Mouse (Mus musculus) myocyte (in vitro differentiated cells): ENCODE results near the gene Creb5.

Experiments
- CEBPB ChIP-seq: IDR thresholded peaks from 2 replicates; pipeline ENCODE4 v1.6.1; 2011; ENCODE audit warnings: mild to moderate bottlenecking, moderate library complexity; ENCODE audit not compliant: poor library complexity, insufficient read depth, severe bottlenecking
- E2F4 ChIP-seq: IDR thresholded peaks from one replicate; pipeline ENCODE4 v1.6.1; 2011; ENCODE audit warnings: mild to moderate bottlenecking, control low read depth, moderate library complexity; ENCODE audit not compliant: insufficient read depth
- MAX ChIP-seq: IDR thresholded peaks from one replicate; pipeline ENCODE4 v1.6.1; 2011; ENCODE audit warnings: low read depth, mild to moderate bottlenecking, control low read depth
- MYOG ChIP-seq, 3 experiments: IDR thresholded peaks; one replicate each; pipeline ENCODE4 v1.6.1; 2011; ENCODE audit warnings: control low read depth in 2 of 3, low read depth in 2 of 3, mild to moderate bottlenecking in 2 of 3; ENCODE audit not compliant: insufficient read length in 2 of 3, control insufficient read depth in 1 of 3, insufficient read depth in 1 of 3
- POLR2A ChIP-seq: IDR thresholded peaks from one replicate; pipeline ENCODE4 v1.6.1; 2011; ENCODE audit warnings: low read depth, mild to moderate bottlenecking, control low read depth, moderate library complexity; ENCODE audit not compliant: insufficient read length
- POLR2AphosphoS2 ChIP-seq: IDR thresholded peaks from one replicate; pipeline ENCODE4 v1.6.1; 2011; ENCODE audit warnings: low read depth, control low read depth; ENCODE audit not compliant: insufficient read length
- REST ChIP-seq: IDR thresholded peaks from one replicate; pipeline ENCODE4 v1.6.1; 2011; ENCODE audit warnings: mild to moderate bottlenecking, control low read depth, moderate library complexity; ENCODE audit not compliant: insufficient read depth, insufficient read length
- TCF12 ChIP-seq: IDR thresholded peaks from one replicate; pipeline ENCODE4 v1.6.1; 2011; ENCODE audit warnings: mild to moderate bottlenecking, control low read depth; ENCODE audit not compliant: poor library complexity, insufficient read depth, severe bottlenecking
- TCF3 ChIP-seq: IDR thresholded peaks from one replicate; pipeline ENCODE4 v1.6.1; 2011; ENCODE audit warnings: low read depth, control low read depth; ENCODE audit not compliant: insufficient read length
- USF1 ChIP-seq: IDR thresholded peaks from one replicate; pipeline ENCODE4 v1.6.1; 2011; ENCODE audit warnings: low read depth, mild to moderate bottlenecking, control low read depth, moderate library complexity

- TF ChIP-seq E2F4 (no peak), POLR2A (no peak), REST (no peak), USF1 (no peak), TCF12 (no peak), MAX (no peak), MYOG (IDR thresholded peaks at IDR 0.05; ENCODE audit: control insufficient read depth in 1 of 3, insufficient read depth in 1 of 3, insufficient read length in 2 of 3, low read depth in 2 of 3) (no peak), POLR2AphosphoS2 (no peak), TCF3 (no peak), CEBPB (no peak)
Observed at GRCm38 (mm10) chr6:53523743-53524497, 236.8 kb downstream of the Creb5 start.
